Mouse (Mus musculus) MEL (cell line): ENCODE data around the gene Arid5b. TPM values are rescaled to one million over a fixed set of nuclear protein-coding genes. Genes with fewer than 3 reads are reported as not detected.

Experiments
- DNase-seq: peaks from one replicate; pipeline ENCODE4 v3.0.0; 2011; ENCODE audit warnings: low read depth, low spot score
- H3K27ac ChIP-seq: 2 replicates; pipeline ENCODE4 v1.5.1; 2012; ENCODE audit warnings: low read depth, mild to moderate bottlenecking, control low read depth, low read length, moderate library complexity; ENCODE audit not compliant: control insufficient read depth
- H3K27me3 ChIP-seq, 2 experiments: fragments of 150-350 bp in 1 of 2; sonication (generic) in 1 of 2; 2 replicates each; pipeline ENCODE4 v1.6.1; 2012; ENCODE audit warnings: low read length in 2 of 2, mild to moderate bottlenecking in 2 of 2, improper control_type of control experiment in 1 of 2, moderate library complexity in 1 of 2; ENCODE audit not compliant: insufficient read depth in 2 of 2, control insufficient read depth in 1 of 2
- H3K36me3 ChIP-seq, 2 experiments: 2 replicates each; pipeline ENCODE4 v1.6.1; 2012 to 2014; ENCODE audit warnings: low read length in 2 of 2, improper control_type of control experiment in 1 of 2, inconsistent platforms in 1 of 2, mild to moderate bottlenecking in 1 of 2; ENCODE audit not compliant: insufficient read depth in 2 of 2, control insufficient read depth in 1 of 2
- H3K4me1 ChIP-seq, 2 experiments: fragments of 150-350 bp in 1 of 2; sonication (generic) in 1 of 2; 2 replicates each; pipeline ENCODE4 v1.6.1; 2012; ENCODE audit warnings: low read length in 2 of 2, improper control_type of control experiment in 1 of 2, mild to moderate bottlenecking in 1 of 2; ENCODE audit not compliant: insufficient read depth in 2 of 2, control insufficient read depth in 1 of 2
- H3K4me3 ChIP-seq, 2 experiments: fragments of 150-350 bp in 1 of 2; sonication (generic) in 1 of 2; 2 replicates each; pipeline ENCODE4 v1.5.1; 2012; ENCODE audit warnings: low read depth in 2 of 2, low read length in 2 of 2, mild to moderate bottlenecking in 2 of 2, moderate library complexity in 2 of 2, control low read depth in 1 of 2, improper control_type of control experiment in 1 of 2; ENCODE audit not compliant: control insufficient read depth in 1 of 2, insufficient read depth in 1 of 2
- H3K79me2 ChIP-seq: 2 replicates; pipeline ENCODE4 v1.6.1; 2012; ENCODE audit warnings: mild to moderate bottlenecking, low read length, moderate library complexity; ENCODE audit not compliant: control insufficient read depth, poor library complexity, insufficient read depth
- H3K9ac ChIP-seq: 2 replicates; pipeline ENCODE4 v1.6.1; 2012; ENCODE audit warnings: low read depth, mild to moderate bottlenecking, control low read depth, low read length, moderate library complexity; ENCODE audit not compliant: control insufficient read depth, poor library complexity, severe bottlenecking
- H3K9me3 ChIP-seq: fragments of 150-350 bp; sonication (generic); replicated peaks from 2 replicates; pipeline ENCODE4 v1.6.1; 2012; ENCODE audit warnings: mild to moderate bottlenecking, low read length, improper control_type of control experiment, moderate library complexity; ENCODE audit not compliant: insufficient read depth
- CHD2 ChIP-seq: IDR thresholded peaks from 2 replicates; pipeline ENCODE4 v1.6.1; 2011; ENCODE audit warnings: low read length, improper control_type of control experiment
- ELF1 ChIP-seq: IDR thresholded peaks from 2 replicates; pipeline ENCODE4 v1.6.1; 2014; ENCODE audit warnings: low read depth, mild to moderate bottlenecking, inconsistent platforms, low read length, improper control_type of control experiment, moderate library complexity
- EP300 ChIP-seq, 2 experiments: IDR thresholded peaks; 2 replicates each; pipeline ENCODE4 v1.6.1; 2011; ENCODE audit warnings: improper control_type of control experiment in 2 of 2, low read length in 2 of 2, low read depth in 1 of 2, mild to moderate bottlenecking in 1 of 2
- HCFC1 ChIP-seq: IDR thresholded peaks from 2 replicates; pipeline ENCODE4 v1.6.1; 2012; ENCODE audit warnings: low read depth, mild to moderate bottlenecking, inconsistent platforms, low read length, improper control_type of control experiment, moderate library complexity
- JUND ChIP-seq: IDR thresholded peaks from 2 replicates; pipeline ENCODE4 v1.6.1; 2011; ENCODE audit warnings: low read depth, mild to moderate bottlenecking, improper control_type of control experiment, low read length
- MAX ChIP-seq: IDR thresholded peaks from 2 replicates; pipeline ENCODE4 v1.6.1; 2011; ENCODE audit warnings: low read length, improper control_type of control experiment
- MXI1 ChIP-seq: IDR thresholded peaks from 2 replicates; pipeline ENCODE4 v1.6.1; 2011; ENCODE audit warnings: mild to moderate bottlenecking, low read depth, low read length, improper control_type of control experiment
- MYC ChIP-seq: IDR thresholded peaks from 2 replicates; pipeline ENCODE4 v1.6.1; 2011; ENCODE audit warnings: low read depth, mild to moderate bottlenecking, low read length, improper control_type of control experiment, moderate library complexity
- NRF1 ChIP-seq: IDR thresholded peaks from 2 replicates; pipeline ENCODE4 v1.6.1; 2014; ENCODE audit warnings: low read depth, mild to moderate bottlenecking, inconsistent platforms, low read length, improper control_type of control experiment, moderate library complexity; ENCODE audit not compliant: poor library complexity, insufficient read depth, severe bottlenecking
- POLR2A ChIP-seq, 2 experiments: IDR thresholded peaks; 2 replicates each; pipeline ENCODE4 v1.6.1; 2011 to 2012; ENCODE audit warnings: low read length in 2 of 2, mild to moderate bottlenecking in 2 of 2, control low read depth in 1 of 2, improper control_type of control experiment in 1 of 2, low read depth in 1 of 2, moderate library complexity in 1 of 2; ENCODE audit not compliant: control insufficient read depth in 1 of 2, insufficient read depth in 1 of 2, poor library complexity in 1 of 2
- POLR2AphosphoS5 ChIP-seq: IDR thresholded peaks from 2 replicates; pipeline ENCODE4 v1.6.1; 2012; ENCODE audit warnings: low read depth, borderline replicate concordance, mild to moderate bottlenecking, inconsistent platforms, low read length, moderate library complexity, mixed read lengths
- RAD21 ChIP-seq: IDR thresholded peaks from 2 replicates; pipeline ENCODE4 v1.6.1; 2011; ENCODE audit warnings: mild to moderate bottlenecking, low read depth, low read length, improper control_type of control experiment
- SIN3A ChIP-seq: IDR thresholded peaks from 2 replicates; pipeline ENCODE4 v1.6.1; 2012; ENCODE audit warnings: low read length, improper control_type of control experiment, inconsistent platforms
- SMC3 ChIP-seq: IDR thresholded peaks from 2 replicates; pipeline ENCODE4 v1.6.1; 2011; ENCODE audit warnings: low read depth, low read length, improper control_type of control experiment
- TAL1 ChIP-seq: IDR thresholded peaks from 2 replicates; pipeline ENCODE4 v1.6.1; 2012; ENCODE audit warnings: mild to moderate bottlenecking, inconsistent platforms, low read length, moderate library complexity, mixed read lengths
- UBTF ChIP-seq: IDR thresholded peaks from 2 replicates; pipeline ENCODE4 v1.6.1; 2012; ENCODE audit warnings: low read depth, mild to moderate bottlenecking, inconsistent platforms, low read length, improper control_type of control experiment, moderate library complexity, borderline replicate concordance; ENCODE audit not compliant: insufficient read depth
- USF2 ChIP-seq, 2 experiments: IDR thresholded peaks; 2 replicates each; pipeline ENCODE4 v1.6.1; 2011 to 2012; ENCODE audit warnings: improper control_type of control experiment in 2 of 2, low read length in 2 of 2, borderline replicate concordance in 1 of 2, inconsistent platforms in 1 of 2, low read depth in 1 of 2, mild to moderate bottlenecking in 1 of 2; ENCODE audit not compliant: insufficient read depth in 1 of 2
- ZKSCAN1 ChIP-seq: IDR thresholded peaks from 2 replicates; pipeline ENCODE4 v1.6.1; 2012; ENCODE audit warnings: low read depth, mild to moderate bottlenecking, inconsistent platforms, low read length, improper control_type of control experiment, moderate library complexity
- ZMIZ1 ChIP-seq: IDR thresholded peaks from 2 replicates; pipeline ENCODE4 v1.6.1; 2012; ENCODE audit warnings: low read depth, mild to moderate bottlenecking, inconsistent platforms, low read length, improper control_type of control experiment, moderate library complexity
- ZNF384 ChIP-seq: IDR thresholded peaks from 2 replicates; pipeline ENCODE4 v1.6.1; 2012; ENCODE audit warnings: low read depth, mild to moderate bottlenecking, inconsistent platforms, low read length, improper control_type of control experiment
- polyA plus RNA-seq, 2 experiments: library from polyadenylated mRNA; stranded (reverse) in 1 of 2; unstranded in 1 of 2; fragments of >175 nt in 1 of 2; fragments of >200 nt in 1 of 2; gene quantifications; 2 replicates each; pipeline versions ENCODE4 v1.2.1 to v1.2.4; 2012; ENCODE audit warnings: low replicate concordance in 2 of 2, low read depth in 1 of 2; ENCODE audit not compliant: insufficient read length in 2 of 2, insufficient read depth in 1 of 2, missing spikeins in 1 of 2
- total RNA-seq: library from RNA; depleted of rRNA; stranded (reverse); fragments of 300-350 nt; gene quantifications from 2 replicates; pipeline ENCODE4 v1.2.3, GENCODE M21; 2012

Gene Arid5b
- total and polyA plus RNA-seq, 3 experiments = 0.03 TPM; not detected in 2

DNA sequence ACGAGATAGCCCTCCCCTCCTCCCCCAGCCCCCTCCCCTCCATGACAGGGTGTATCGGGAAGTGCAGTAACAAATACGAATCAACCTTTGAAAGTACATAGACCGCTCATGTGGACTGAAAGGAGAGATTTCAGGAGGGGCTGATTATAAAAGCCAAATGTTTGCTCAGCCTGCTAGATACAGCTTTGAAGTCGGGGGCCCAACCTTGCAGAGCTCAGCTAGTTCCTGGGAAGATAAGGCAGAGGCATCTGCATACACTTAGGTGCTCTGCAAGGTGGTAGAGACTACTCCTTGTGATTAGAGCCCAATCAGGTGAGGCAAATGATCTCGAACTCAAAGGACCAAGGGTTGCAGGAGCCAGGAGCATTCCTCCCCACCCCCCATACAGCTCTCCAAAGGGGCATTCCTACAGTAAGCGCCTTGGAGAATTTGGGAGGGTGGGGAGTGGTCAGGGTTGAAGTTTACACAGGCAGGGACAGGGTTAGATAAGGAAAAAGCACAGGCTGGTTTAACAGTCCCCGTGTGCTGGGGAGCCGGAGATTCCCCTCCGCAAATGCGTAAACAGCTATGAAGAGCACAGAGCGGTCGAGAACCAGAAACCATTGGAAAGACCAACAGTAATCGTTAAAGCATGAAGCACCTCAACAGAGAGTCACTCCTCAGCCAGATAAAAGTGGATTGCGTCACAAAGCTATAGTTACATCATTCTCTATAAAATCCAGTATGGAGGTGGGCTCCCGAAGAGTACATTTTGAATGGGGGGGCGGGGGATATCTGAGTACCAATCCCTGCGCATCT lies 47.0 kb downstream of the Arid5b start:
- no peak for TF ChIP-seq ZMIZ1
- TF ChIP-seq NRF1 = no peak
- no peak for TF ChIP-seq JUND
- no peak for TF ChIP-seq ZNF384
- TF ChIP-seq MXI1 = no peak
- no peak for TF ChIP-seq RAD21
- TF ChIP-seq SMC3 = no peak
- TF ChIP-seq MAX = no peak
- TF ChIP-seq CHD2 = no peak
- TF ChIP-seq POLR2AphosphoS5 = no peak
- TF ChIP-seq ELF1 = no peak
- no peak for TF ChIP-seq EP300 (IDR thresholded peaks at IDR 0.05; ENCODE audit: low read depth in 1 of 2, low read length in 2 of 2)
- no peak for TF ChIP-seq ZKSCAN1
- no peak for TF ChIP-seq UBTF
- no peak for TF ChIP-seq POLR2A (IDR thresholded peaks at IDR 0.05; ENCODE audit: control insufficient read depth in 1 of 2, insufficient read depth in 1 of 2, low read depth in 1 of 2, low read length in 2 of 2, poor library complexity in 1 of 2)
- TF ChIP-seq SIN3A = no peak
- no peak for TF ChIP-seq TAL1
- TF ChIP-seq USF2 (IDR thresholded peaks at IDR 0.05; ENCODE audit: borderline replicate concordance in 1 of 2, insufficient read depth in 1 of 2, low read depth in 1 of 2, low read length in 2 of 2) = no peak
- TF ChIP-seq HCFC1 = no peak
- no peaks in the 10 kb centered on the region for H3K9me3 ChIP-seq
- no peaks in the 10 kb centered on the region for H3K79me2 ChIP-seq
- no peaks in the 10 kb centered on the region for H3K36me3 ChIP-seq
- H3K27me3 ChIP-seq = no peaks in the 10 kb centered on the region
- H3K4me1 ChIP-seq = no peaks in the 10 kb centered on the region
- H3K9ac ChIP-seq = no peak overlapping the region
- H3K27ac ChIP-seq = no peak overlapping the region
- H3K4me3 ChIP-seq = no peak overlapping the region
- DNase-seq = no peak

DNA sequence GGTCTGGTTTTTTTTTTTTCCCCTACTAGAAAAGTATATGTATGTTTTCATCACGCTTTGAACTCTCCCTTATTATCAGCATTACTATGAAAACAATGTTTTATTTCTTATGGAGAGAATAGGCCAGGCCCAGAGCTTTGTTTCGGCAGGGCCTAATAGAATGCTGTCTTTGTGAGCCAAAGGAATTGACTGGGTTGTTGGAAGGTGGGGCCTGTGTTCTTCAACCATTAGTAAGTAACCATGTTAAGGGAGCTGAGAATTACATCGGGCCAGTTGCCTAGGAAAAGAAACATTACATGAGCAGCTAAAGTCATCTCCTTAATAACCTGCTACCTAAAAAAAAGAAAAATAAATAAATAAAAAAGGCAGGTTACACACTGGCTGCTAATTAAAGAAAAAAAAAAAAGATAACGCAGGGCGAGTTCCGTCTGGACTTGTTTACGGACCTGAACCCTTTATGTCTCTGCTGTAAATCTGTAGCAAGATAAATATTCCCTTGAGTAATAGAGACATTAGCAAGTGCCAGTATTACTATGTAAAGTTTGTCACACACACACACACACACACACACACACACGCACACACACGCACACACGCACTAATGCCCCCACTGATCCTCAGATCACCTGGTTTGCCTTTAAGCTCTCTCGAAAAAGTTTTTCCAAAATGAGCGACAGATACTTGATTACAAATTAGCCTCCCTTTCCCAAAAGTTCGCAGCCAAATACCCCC lies 47.7 kb downstream of the Arid5b start:
- H3K36me3 ChIP-seq = no peaks in the 10 kb centered on the region
- no peak overlapping the region for H3K27ac ChIP-seq
- no peaks in the 10 kb centered on the region for H3K4me1 ChIP-seq
- no peak overlapping the region for H3K9ac ChIP-seq
- no peaks in the 10 kb centered on the region for H3K27me3 ChIP-seq
- TF ChIP-seq ELF1 (no peak), MYC (no peak)
- no peaks in the 10 kb centered on the region for H3K79me2 ChIP-seq
- no peak overlapping the region for H3K4me3 ChIP-seq
- H3K9me3 ChIP-seq = no peaks in the 10 kb centered on the region
- no peak for DNase-seq
